Mouse (Mus musculus) CD4-positive, CD25-positive, alpha-beta regulatory T cell (primary cell): ENCODE measurements around the gene Elavl4. TPM values are rescaled to one million over a fixed set of nuclear protein-coding genes. Genes with fewer than 3 reads are reported as not detected.

ENCODE experiments used
- polyA plus RNA-seq: library from polyadenylated mRNA; unstranded; fragments of 100-300 nt; shearing (Covaris generic); gene quantifications from one replicate; pipeline ENCODE4 v1.2.1, GENCODE M21; 2017

The Elavl4 gene
- polyA plus RNA-seq: 0.13 TPM

GRCm38 (mm10) chr4:110351178-110352000 is at the start of gene Elavl4:
TSS of gene Elavl4 (minus strand) at chr4:110351909.

GRCm38 (mm10) chr4:110397618-110398045 is 45.9 kb upstream of the Elavl4 start, which contains the start of gene Agbl4:
TSS of gene Agbl4 (plus strand) at chr4:110397661.

Other genes with a start within 250 kb of the Elavl4 start
- gene Agbl4, start 45.8 kb upstream of the Elavl4 start, polyA plus RNA-seq: not detected